Mouse (Mus musculus): ENCODE data around the gene Crot.

Gene Crot

GRCm38 (mm10) chr5:8917069-8917468 lies 80.1 kb downstream of the Crot start:
- in situ Hi-C loops (cut with MboI; ENCODE audit: low pct_unique_long_range_greater_than_20kb in 1 of 2, low sequenced_read_pairs in 2 of 2, unreplicated experiment in 1 of 2): no loop called here

- in situ Hi-C loops (cut with MboI; ENCODE audit: low pct_unique_long_range_greater_than_20kb in 1 of 2, low sequenced_read_pairs in 2 of 2, unreplicated experiment in 1 of 2): no loop called here
Measured at GRCm38 (mm10) chr5:8916400-8916799, 80.7 kb downstream of the Crot start.
